Mouse (Mus musculus) ES-E14 (cell line): ENCODE data around the gene R3hdm4.

Experiments
- CHD2 ChIP-seq: IDR thresholded peaks from 2 replicates; pipeline ENCODE4 v1.6.1; 2014; ENCODE audit warnings: mild to moderate bottlenecking, low read depth, low read length, inconsistent platforms
- HCFC1 ChIP-seq: IDR thresholded peaks from 2 replicates; pipeline ENCODE4 v1.6.1; 2012; ENCODE audit warnings: low read length, inconsistent platforms, borderline replicate concordance; ENCODE audit not compliant: insufficient read depth
- MAFK ChIP-seq: IDR thresholded peaks from 2 replicates; pipeline ENCODE4 v1.6.1; 2014; ENCODE audit warnings: mild to moderate bottlenecking, low read depth, low read length, inconsistent platforms; ENCODE audit not compliant: insufficient read depth
- ZC3H11A ChIP-seq: IDR thresholded peaks from 2 replicates; pipeline ENCODE4 v1.6.1; 2012; ENCODE audit warnings: low read depth, mild to moderate bottlenecking, inconsistent platforms, low read length, borderline replicate concordance

GRCm38 (mm10) chr10:79950661-79951060, 29.7 kb upstream of the R3hdm4 start:
- no peak for TF ChIP-seq MAFK
- no peak for TF ChIP-seq CHD2
- TF ChIP-seq HCFC1 = no peak
- TF ChIP-seq ZC3H11A = no peak
